In the genomic region with DNA sequence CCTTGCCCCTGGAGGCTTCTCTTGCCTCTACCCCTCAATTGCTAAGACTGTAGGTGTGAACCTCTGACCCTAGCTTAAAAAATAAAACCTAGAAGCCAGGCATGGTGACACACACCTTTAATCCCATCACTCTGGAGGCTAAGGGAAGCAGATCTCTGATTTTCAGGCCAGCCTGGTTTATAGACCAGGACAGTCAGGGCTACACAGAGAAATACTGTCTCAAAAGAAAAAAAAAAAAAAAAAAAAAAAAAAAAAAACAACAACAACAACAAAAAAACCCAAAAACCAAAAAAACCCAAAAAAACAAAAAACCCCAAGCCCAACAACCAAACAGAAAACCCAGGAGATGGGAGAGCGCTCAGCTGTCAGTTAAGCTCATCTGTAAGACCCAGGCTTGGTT, we compare ENCODE assay signal across 24 mouse cellular contexts.
"Had no signal": no experiment of that assay in that cellular context is flagged by ENCODE, and none has a peak within 500 bp of the region (broad histone marks: within the 10 kb centered on the region; RNA-seq: fewer than 3 reads in every experiment).

No protein-coding gene starts in this region.

- H3K27me3 ChIP-seq: heart, embryonic 13.5 days; heart, embryonic 15.5 days; hindbrain, embryonic 13.5 days; hindbrain, embryonic 15.5 days; limb, embryonic 13.5 days; limb, embryonic 15.5 days had no signal

- DNase-seq: gastrocnemius, adult 2 months; gastrocnemius, postnatal 10 days; gastrocnemius, postnatal 25 days; heart, adult 18-20 months; heart, postnatal 14 days; heart, postnatal 36 days; kidney, adult 18-20 months; kidney, adult 9 months; kidney, postnatal 14 days; kidney, postnatal 36 days; layer of hippocampus, adult 9-11 months; layer of hippocampus, postnatal 36 days; left cerebral cortex, postnatal 4 days; lung, adult 2 months had no signal

- H3K9ac ChIP-seq: heart, embryonic 13.5 days; heart, embryonic 15.5 days; hindbrain, embryonic 13.5 days; hindbrain, embryonic 15.5 days; limb, embryonic 13.5 days; limb, embryonic 15.5 days; liver, embryonic 14.5 days had no signal

- H3K4me2 ChIP-seq: heart, embryonic 11.5 days; heart, embryonic 13.5 days; heart, embryonic 15.5 days; hindbrain, embryonic 13.5 days; hindbrain, embryonic 15.5 days; limb, embryonic 13.5 days; limb, embryonic 15.5 days had no signal

- H3K27ac ChIP-seq: gastrocnemius, adult 2 months; heart, embryonic 13.5 days; heart, embryonic 15.5 days; hindbrain, embryonic 15.5 days; limb, embryonic 13.5 days; limb, embryonic 15.5 days; liver, embryonic 14.5 days had no signal

- H3K4me1 ChIP-seq: heart, embryonic 13.5 days; heart, embryonic 15.5 days; hindbrain, embryonic 13.5 days; hindbrain, embryonic 15.5 days; limb, embryonic 13.5 days; limb, embryonic 15.5 days had no signal

- ATAC-seq: hindbrain, postnatal 0 days; intestine, embryonic 16.5 days had no signal

- H3K9me3 ChIP-seq: heart, embryonic 13.5 days; heart, embryonic 15.5 days; hindbrain, embryonic 13.5 days; hindbrain, embryonic 15.5 days; limb, embryonic 13.5 days; limb, embryonic 15.5 days had no signal

- H3K4me3 ChIP-seq: gastrocnemius, adult 2 months; heart, embryonic 13.5 days; heart, embryonic 15.5 days; hindbrain, embryonic 13.5 days; hindbrain, embryonic 15.5 days; limb, embryonic 13.5 days; limb, embryonic 15.5 days had no signal
